ENCODE assay signal across 8 mouse cellular contexts in genomic region chr11:97448611-97449394, GRCm38 (mm10). TPM values are rescaled to one million over a fixed set of nuclear protein-coding genes. Genes with fewer than 3 reads are reported as not detected.
DNase-seq lines count a peak whose midpoint lies in the region; ATAC-seq and TF ChIP-seq lines count a peak whose summit lies in the region.

No protein-coding gene starts in this region.

- peaks cover 9% of the 10 kb centered on the region; the same call in 1 of the 2 replicates for H3K79me2 ChIP-seq in liver, adult 2 months (ENCODE audit: control insufficient read depth, insufficient read depth, low read length)

- no peak overlapping the region for H3K9ac ChIP-seq in liver, adult 2 months (ENCODE audit: low read depth, low read length)
- peak overlapping the region; percentile 78; the same call in 1 of the 2 replicates for H3K9ac ChIP-seq in embryonic facial prominence, embryonic 13.5 days

- H3K27me3 ChIP-seq in liver, adult 2 months (ENCODE audit: control insufficient read depth, insufficient read depth, low read length) = no peaks in the 10 kb centered on the region
- H3K27me3 ChIP-seq in embryonic facial prominence, embryonic 13.5 days = no peaks in the 10 kb centered on the region
- no peaks in the 10 kb centered on the region for H3K27me3 ChIP-seq in limb, embryonic 10.5 days (ENCODE audit: low read depth, poor library complexity, severe bottlenecking)

- H3K9me3 ChIP-seq in embryonic facial prominence, embryonic 13.5 days = no peaks in the 10 kb centered on the region
- no peaks in the 10 kb centered on the region for H3K9me3 ChIP-seq in limb, embryonic 10.5 days (replicated peaks)

- no peak for ATAC-seq in embryonic facial prominence, embryonic 13.5 days (ENCODE audit: insufficient number of reproducible peaks, insufficient read depth, low FRiP score, low TSS enrichment, low read depth)
- ATAC-seq in monocyte, adult 5-6 weeks (replicated peaks; ENCODE audit: insufficient number of reproducible peaks, low FRiP score, low TSS enrichment, poor library complexity, severe bottlenecking) = peak; percentile 41

- no peak overlapping the region for H3K4me2 ChIP-seq in embryonic facial prominence, embryonic 13.5 days

- peak overlapping the region; percentile 77 for H3K27ac ChIP-seq in liver, adult 2 months (replicated peaks; ENCODE audit: insufficient read depth, low read depth, low read length)
- H3K27ac ChIP-seq in embryonic facial prominence, embryonic 13.5 days = peak overlapping the region; percentile 93
- 0 out of 2 replicates have a peak overlapping the region, but pooled peaks have one; percentile 21 for H3K27ac ChIP-seq in limb, embryonic 10.5 days

- H3K36me3 ChIP-seq in liver, adult 2 months (ENCODE audit: control insufficient read depth, insufficient read depth, low read length) = no peaks in the 10 kb centered on the region
- peaks cover 81% of the 10 kb centered on the region for H3K36me3 ChIP-seq in embryonic facial prominence, embryonic 13.5 days
- H3K36me3 ChIP-seq in limb, embryonic 10.5 days = peaks cover 91% of the 10 kb centered on the region

- TF ChIP-seq CTCF in liver, adult 2 months (IDR thresholded peaks at IDR 0.05; ENCODE audit: low read depth, low read length) = no peak

- intact Hi-C loops in gastrocnemius, postnatal 14 days (cut with DNase I; ENCODE audit: low total_unique reads) = no loop called here

- DNase-seq in liver, adult 2 months (ENCODE audit: extremely low read depth, low read depth, low spot score) = peak; percentile 71
- no peak for DNase-seq in liver
- DNase-seq in limb, embryonic 10.5 days (ENCODE audit: low spot score) = no peak
- no peak for DNase-seq in gastrocnemius, postnatal 14 days
- no peak for DNase-seq in layer of hippocampus, adult 11-12 months (ENCODE audit: low spot score)
- DNase-seq in embryo, embryonic 9.5 days (ENCODE audit: extremely low spot score) = no peak

- 41% methylated on average over 11 of the region's 11 CpGs for WGBS in liver, adult 2 months
- 85% methylated on average over 11 of the region's 11 CpGs for WGBS in embryonic facial prominence, embryonic 13.5 days
- 90% methylated on average over 11 of the region's 11 CpGs for WGBS in limb, embryonic 10.5 days

- no peak overlapping the region for H3K4me3 ChIP-seq in liver, adult 2 months (ENCODE audit: insufficient read depth, low read depth, low read length)
- H3K4me3 ChIP-seq in embryonic facial prominence, embryonic 13.5 days = no peak overlapping the region
- H3K4me3 ChIP-seq in limb, embryonic 10.5 days = no peak overlapping the region

- no peak for TF ChIP-seq POLR2A in liver, adult 2 months (IDR thresholded peaks at IDR 0.05; ENCODE audit: extremely low read depth, insufficient read depth, low read length)

- peaks cover 20% of the 10 kb centered on the region for H3K4me1 ChIP-seq in liver, adult 2 months (ENCODE audit: control insufficient read depth, insufficient read depth, low read length)
- H3K4me1 ChIP-seq in embryonic facial prominence, embryonic 13.5 days = peaks cover 50% of the 10 kb centered on the region
- H3K4me1 ChIP-seq in limb, embryonic 10.5 days = peaks cover 37% of the 10 kb centered on the region

RNA-seq across cellular contexts. Expression of gene Arhgap23, which starts 33.5 kb away (rescaled TPM):
- total RNA-seq in liver, adult 2 months (2014; rRNA removed) = 2.8 and 4.5 TPM in 2 replicates
- 11.3 and 13.6 TPM in 2 replicates for polyA plus RNA-seq in liver, adult 2 months (2012; rRNA removed)
- polyA plus RNA-seq in embryonic facial prominence, embryonic 13.5 days (2015; fragmentation: Nextera tagmentation; extraction: Ambion mirVana) = 7.7 and 8.4 TPM in 2 replicates
- 3.5 and 3.9 TPM in 2 replicates for polyA plus RNA-seq in limb, embryonic 10.5 days (2016; fragmentation: Nextera tagmentation; extraction: Ambion mirVana)
- 4.7 to 5.8 TPM (median 5.0 TPM) in 3 replicates for total RNA-seq in monocyte, adult 5-6 weeks (2017)
- 10 to 100 TPM; 10.5 to 12.2 TPM for total RNA-seq in gastrocnemius, postnatal 14 days (2021)

RNA-seq across cellular contexts. Expression of gene 4933428G20Rik, which starts 51.3 kb away (rescaled TPM):
- not detected in 2 replicates for total RNA-seq in liver, adult 2 months (2014; rRNA removed)
- not detected in 2 replicates for polyA plus RNA-seq in liver, adult 2 months (2012; rRNA removed)
- 1.4 and 1.8 TPM in 2 replicates for polyA plus RNA-seq in embryonic facial prominence, embryonic 13.5 days (2015; fragmentation: Nextera tagmentation; extraction: Ambion mirVana)
- 0.49 and 0.54 TPM in 2 replicates for polyA plus RNA-seq in limb, embryonic 10.5 days (2016; fragmentation: Nextera tagmentation; extraction: Ambion mirVana)
- not detected in 3 replicates for total RNA-seq in monocyte, adult 5-6 weeks (2017)
- total RNA-seq in gastrocnemius, postnatal 14 days (2021) = not detected

Comparison
In these comparisons a context has a peak if more than half of its experiments do, and no peak if none do; other contexts are left out.
1. H3K27ac ChIP-seq: peak in every context shown above with its lines; median percentile 93 in embryonic facial prominence, embryonic 13.5 days; 77 in liver, adult 2 months; 21 in limb, embryonic 10.5 days.